Mouse (Mus musculus) urinary bladder, postnatal 10 days (tissue): ENCODE results near the gene Pirt.

Experiments
- DNase-seq: peaks from one replicate; pipeline ENCODE4 v3.0.0; 2022; ENCODE audit warnings: low spot score

The Pirt gene

DNA sequence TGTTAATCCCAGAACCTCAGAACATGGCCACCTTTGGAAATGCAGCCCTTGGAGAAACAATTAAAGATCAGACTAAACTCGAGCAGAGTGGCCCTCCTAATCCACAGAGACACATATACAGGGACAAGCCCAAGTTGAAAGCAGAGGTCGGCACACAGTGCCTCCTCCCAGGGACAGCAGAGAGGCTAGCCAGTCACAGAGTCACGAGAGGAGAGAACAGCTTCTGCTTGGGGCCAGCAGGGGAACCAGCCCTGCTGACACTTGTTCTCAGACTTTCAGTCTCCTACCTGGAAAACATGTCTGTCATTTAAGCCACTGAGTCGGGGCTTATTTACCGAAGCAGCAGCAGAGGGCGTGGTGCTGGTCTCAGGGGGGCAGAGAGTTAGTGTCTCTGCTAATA is 34.7 kb downstream of the Pirt start:
- no peak for DNase-seq

DNA sequence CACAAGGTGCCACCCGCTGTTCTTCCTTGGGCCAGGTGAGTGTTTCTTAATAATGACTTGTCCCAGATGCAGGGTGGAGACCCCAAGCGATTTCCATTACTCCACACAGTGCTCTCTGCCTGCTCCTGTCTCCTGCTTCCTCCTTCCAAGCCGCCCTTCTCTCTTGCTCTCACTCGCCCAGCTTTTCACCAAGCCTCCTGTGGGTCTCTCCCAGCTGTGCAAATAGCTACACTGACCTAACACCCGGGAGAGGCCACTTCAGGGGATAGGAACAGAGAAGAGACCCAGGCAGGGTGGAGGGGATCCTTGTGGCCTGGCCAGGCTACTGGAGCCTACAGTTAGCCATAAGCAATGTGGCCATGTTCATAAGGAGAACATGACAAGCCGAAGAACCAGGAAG is 35.1 kb downstream of the Pirt start:
- no peak for DNase-seq

DNA sequence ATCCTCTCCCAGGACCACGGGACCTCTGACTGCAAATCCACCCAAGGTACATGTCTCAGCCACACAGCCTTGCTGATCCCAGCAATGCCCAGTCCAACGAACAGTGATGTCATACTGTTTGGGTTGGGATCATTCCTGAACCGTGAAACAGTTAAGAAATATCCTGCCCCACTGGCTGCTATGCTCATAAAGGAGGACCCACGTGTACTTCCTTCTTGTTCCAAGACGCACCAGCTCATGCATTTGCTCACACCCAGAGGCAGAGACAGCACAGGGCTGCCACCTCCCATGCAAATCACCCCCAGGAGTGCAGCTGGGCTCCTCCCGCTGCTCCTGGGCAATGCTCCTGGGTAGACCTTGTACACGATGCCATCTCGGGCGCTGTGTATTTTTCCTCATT is 44.5 kb downstream of the Pirt start, which contains the start of gene Tmem238l:
Tmem238l (plus strand) TSS at position 336 of the 400 bp plus-strand sequence.
- no peak for DNase-seq

DNA sequence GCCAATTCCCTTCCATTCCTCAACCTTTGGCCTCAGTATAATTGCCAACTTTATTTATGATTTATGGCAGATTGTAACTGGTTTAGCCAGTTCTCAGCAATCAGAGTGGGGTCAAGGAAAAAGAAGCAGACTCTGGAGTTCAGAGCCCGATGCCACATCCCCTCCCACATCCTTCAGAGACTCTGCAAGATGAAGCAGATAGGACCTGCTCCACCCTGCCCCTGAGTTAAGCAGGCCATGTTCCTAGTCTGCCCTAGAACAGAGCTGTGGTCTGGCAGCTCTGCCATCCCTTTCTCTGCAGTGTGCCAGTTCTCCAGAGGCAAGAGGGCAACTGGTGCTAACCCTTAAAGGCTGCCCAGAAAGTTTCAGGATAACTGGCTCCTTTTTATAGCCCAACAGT is 49.0 kb downstream of the Pirt start:
- no peak for DNase-seq

DNA sequence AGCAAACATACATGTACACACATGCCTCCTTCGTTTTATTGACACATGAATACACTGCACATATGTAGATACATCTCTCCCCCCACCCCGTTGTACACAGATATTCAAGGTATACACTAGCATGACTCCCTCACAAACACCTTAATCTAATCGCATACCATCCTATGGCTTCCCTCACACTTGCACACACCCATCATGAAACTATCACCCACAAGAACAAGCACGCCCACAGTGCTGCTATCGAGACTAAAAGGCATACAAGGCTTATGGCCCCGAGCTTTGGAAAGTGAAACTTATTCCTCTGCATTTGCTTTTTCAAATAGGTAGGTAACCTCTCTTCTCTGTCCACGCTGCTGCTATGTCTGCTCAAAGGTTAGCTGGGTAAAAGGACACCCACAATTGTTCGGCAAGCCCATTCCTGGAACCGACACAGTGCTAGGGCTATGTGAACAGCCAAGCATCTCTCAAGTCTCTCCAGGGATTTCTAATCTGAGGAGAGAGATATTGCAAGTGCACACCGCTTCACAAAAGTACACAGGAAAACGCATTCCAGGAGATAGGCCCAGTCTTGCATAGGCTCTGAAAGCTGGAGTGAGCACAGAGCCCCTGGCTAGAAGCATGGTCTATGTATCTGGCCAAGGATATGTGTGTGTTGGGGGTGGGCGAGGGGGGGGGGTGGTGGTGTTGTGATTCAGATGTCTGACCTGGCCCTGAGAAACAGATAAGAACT is 49.8 kb downstream of the Pirt start:
- DNase-seq: no peak

DNA sequence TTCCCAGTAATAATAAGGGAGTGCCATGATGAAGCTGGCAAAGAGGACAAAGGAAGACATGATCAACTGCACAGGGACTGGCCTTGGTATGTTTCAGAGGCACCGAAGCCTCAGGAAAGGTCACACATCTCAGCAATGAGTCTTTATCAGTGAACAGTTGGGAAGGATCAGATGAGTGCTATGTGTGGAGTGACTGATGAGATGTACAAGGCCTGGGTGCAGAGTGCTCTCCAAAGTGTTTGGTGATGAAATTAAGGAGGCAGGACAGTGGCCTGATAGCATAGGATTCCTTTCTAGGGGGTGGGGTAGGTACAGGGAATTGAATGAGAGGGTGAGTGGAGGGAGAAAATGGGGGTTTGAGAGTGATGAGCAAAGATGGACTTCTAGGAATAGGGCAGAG is 51.7 kb downstream of the Pirt start:
- DNase-seq: no peak

DNA sequence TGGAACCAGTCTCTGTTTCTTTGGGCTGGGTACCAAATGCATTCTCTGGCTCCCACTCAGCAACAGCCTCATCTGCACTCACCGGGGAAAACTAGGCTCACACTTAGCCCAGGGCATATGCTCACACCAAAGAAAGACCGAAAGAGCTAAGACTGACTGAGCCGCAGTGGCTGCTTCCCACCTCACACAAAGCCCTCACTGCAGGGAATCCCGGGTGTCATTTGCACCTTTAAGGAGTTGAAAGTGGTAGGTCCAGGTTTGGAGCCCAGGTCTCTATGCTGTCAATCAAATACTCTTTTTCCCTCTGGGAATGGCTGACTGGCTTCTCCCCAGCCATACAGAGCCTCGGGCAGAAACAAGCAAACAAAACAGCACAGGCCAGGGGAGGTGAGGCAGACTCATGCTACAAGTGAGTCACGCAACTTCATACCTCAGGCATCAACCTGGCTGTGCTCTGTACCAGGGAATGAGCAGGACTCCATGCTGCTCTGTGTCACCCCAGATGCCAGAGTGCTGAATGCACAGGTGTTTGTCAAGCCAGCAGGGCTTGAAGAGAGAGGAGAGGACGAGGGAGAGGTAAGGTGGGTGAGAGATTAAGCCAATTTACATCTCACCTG is 54.8 kb downstream of the Pirt start:
- DNase-seq: no peak

DNA sequence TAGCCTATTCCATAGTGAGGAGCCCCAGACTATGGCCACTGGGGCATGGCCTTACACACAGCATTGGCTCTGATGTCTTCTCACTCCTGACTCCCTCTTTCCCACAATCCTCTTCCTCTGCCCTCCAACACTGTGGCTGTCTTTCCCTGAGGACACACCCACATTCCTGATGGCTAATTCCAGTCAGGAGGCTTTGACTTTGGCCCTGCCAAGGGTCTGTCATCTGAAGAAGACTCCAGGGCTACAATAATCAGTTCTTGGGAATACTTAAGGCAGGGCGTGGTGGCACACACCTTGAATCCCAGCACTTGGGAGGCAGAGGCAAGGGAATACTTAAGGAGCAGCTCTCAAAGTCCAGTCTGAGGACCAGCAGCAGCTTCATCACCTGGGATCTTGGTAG is 56.8 kb downstream of the Pirt start:
- DNase-seq: no peak

DNA sequence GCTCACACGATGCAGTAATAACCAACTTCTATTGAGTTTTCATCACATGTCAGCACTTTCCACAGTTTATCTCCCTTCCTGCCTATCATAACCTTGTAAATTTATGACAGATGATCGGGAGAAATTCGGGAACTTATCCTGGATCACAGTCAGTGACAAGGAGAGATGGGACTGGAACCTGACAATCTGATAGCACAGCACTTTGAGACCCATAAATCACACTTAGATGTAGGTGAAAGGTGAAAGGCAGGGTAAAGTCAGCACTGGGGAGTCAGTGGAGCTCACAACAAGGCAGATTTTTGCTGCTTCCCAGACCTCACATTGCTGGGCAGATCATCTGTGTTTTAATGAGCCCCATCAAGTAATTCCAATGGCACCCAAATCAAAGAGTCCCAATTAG is 61.7 kb downstream of the Pirt start:
- DNase-seq: no peak

DNA sequence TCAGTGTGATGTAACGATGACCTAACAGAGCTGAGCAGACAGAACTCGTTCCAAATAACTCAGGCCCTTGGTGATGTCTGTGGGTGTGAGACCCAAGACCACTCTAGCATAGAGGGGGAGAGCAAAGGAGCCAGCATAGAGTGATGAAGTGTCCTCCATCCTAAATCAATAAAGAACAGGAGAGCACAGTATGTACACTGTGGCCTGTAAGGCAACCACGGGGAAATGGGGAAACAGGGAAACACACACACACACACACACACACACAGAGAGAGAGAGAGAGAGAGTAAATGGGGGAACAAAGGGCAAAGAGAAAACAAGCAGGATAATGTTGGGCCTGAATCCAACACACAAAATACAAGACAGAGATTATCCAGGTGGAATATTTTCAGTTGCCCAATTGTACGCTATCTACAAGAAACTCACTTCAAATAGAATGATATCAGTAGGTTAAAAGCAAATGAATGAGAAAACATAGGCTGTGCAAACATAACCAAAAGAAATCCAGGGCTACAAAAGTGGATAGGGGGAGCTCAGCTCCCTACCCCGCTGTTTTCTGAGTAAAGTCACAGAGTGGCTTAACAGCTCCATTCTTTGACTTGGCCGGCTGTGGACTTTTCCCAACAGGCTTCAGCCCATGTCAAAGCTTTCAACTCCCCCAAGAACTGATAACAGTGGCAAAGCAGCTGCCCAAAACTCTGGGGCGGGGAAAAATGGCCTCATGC is 64.0 kb downstream of the Pirt start:
- no peak for DNase-seq
